Mouse (Mus musculus) thymus, adult 2 months (tissue): ENCODE measurements at regions not wholly inside any gene's neighbourhood (a gene's known extent, or its start where the extent isn't known, plus 50 kb on each side); places are given as distances from the start of the nearest gene placed in this dataset.

Experiments used
- DNase-seq: peaks from one replicate; pipeline ENCODE4 v3.0.0; 2021
- H3K27ac ChIP-seq: fragments of 200-500 bp; 2 replicates; pipeline ENCODE4 v1.5.1; 2012; ENCODE audit warnings: low read length, control low read depth; ENCODE audit not compliant: control insufficient read depth, insufficient read depth
- H3K27me3 ChIP-seq: fragments of 200-500 bp; 2 replicates; pipeline ENCODE4 v1.6.1; 2012; ENCODE audit warnings: mild to moderate bottlenecking, low read length, moderate library complexity, mixed read lengths; ENCODE audit not compliant: control insufficient read depth, insufficient read depth
- H3K36me3 ChIP-seq: fragments of 200-500 bp; 2 replicates; pipeline ENCODE4 v1.6.1; 2012; ENCODE audit warnings: mild to moderate bottlenecking, low read length, moderate library complexity; ENCODE audit not compliant: control insufficient read depth, insufficient read depth
- H3K4me1 ChIP-seq: fragments of 200-500 bp; replicated peaks from 2 replicates; pipeline ENCODE4 v1.6.1; 2012; ENCODE audit warnings: low read length; ENCODE audit not compliant: control insufficient read depth, insufficient read depth
- H3K4me3 ChIP-seq: fragments of 200-500 bp; 2 replicates; pipeline ENCODE4 v1.5.1; 2012; ENCODE audit warnings: mild to moderate bottlenecking, low read length, control low read depth, moderate library complexity; ENCODE audit not compliant: control insufficient read depth, insufficient read depth
- CTCF ChIP-seq: fragments of 200-500 bp; IDR thresholded peaks from 2 replicates; pipeline ENCODE4 v1.5.1; 2012; ENCODE audit warnings: mild to moderate bottlenecking, control low read depth, low read length, moderate library complexity, borderline replicate concordance; ENCODE audit not compliant: control insufficient read depth, poor library complexity, insufficient read depth; ENCODE audit errors: extremely low read depth
- POLR2A ChIP-seq: fragments of 200-500 bp; IDR thresholded peaks from 2 replicates; pipeline ENCODE4 v1.6.1; 2012; ENCODE audit warnings: mild to moderate bottlenecking, low read length, control low read depth, moderate library complexity; ENCODE audit not compliant: control insufficient read depth, poor library complexity, insufficient read depth; ENCODE audit errors: extremely low read depth
- WGBS: fragments of 180-500 bp; shearing (Covaris S2); methylation state at CpG from one replicate; pipeline ENCODE4 v1.1.7; 2018; 5-methylcytosine and 5-hydroxymethylcytosine counted together

DNA sequence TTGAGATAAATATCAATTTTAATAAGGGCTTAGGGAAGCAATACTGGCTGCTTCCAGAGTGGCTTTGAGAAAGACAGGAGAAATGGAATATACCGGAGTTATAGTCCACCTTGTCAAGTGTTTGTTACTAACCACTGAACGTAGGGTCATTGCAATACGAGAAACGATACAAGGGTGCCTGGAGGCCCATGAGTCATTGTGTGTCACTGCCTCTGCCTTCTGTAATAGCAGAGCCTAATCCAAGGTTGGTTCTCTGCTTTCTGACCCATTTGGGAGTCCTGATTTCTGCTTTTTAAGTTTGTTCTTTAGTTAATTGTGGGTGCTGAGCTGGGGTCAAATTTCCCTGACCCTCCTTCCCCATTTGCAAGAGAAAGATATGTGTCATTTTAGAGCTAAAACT is 382.4 kb upstream of the Arglu1 start:
- 93% methylated on average over 4 of the region's 4 CpGs for WGBS
- H3K36me3 ChIP-seq, result no peaks in the 10 kb centered on the region
- no peak overlapping the region for H3K27ac ChIP-seq
- DNase-seq, result no peak
- H3K4me1 ChIP-seq, result no peaks in the 10 kb centered on the region
- no peak for TF ChIP-seq CTCF
- no peak for TF ChIP-seq POLR2A
- no peak overlapping the region for H3K4me3 ChIP-seq
- no peaks in the 10 kb centered on the region for H3K27me3 ChIP-seq

DNA sequence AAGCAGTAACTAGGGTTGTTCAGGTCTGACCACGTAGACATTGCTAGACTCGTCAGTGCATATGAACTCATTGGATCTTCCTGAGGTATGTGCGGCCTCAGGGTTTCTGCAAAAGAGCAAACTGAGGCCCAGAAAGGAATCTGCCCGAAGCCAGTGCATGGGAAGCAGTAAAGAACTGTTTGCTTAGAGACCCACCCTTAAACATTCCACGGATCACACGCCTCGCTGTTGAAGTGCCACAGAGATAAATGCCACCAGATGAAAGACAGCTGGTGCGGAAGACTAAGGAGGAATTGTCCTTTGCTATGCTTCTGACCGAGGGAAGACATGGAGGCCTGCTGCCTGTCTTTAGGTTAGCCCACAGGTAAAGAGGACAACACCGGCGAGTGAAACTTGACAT is 382.0 kb upstream of the Arglu1 start:
- H3K36me3 ChIP-seq, result no peaks in the 10 kb centered on the region
- H3K27me3 ChIP-seq, result no peaks in the 10 kb centered on the region
- 94% methylated on average over 11 of the region's 11 CpGs for WGBS
- no peak overlapping the region for H3K4me3 ChIP-seq
- TF ChIP-seq CTCF, result no peak
- no peak for TF ChIP-seq POLR2A
- no peak overlapping the region for H3K27ac ChIP-seq
- DNase-seq, result no peak
- no peaks in the 10 kb centered on the region for H3K4me1 ChIP-seq

DNA sequence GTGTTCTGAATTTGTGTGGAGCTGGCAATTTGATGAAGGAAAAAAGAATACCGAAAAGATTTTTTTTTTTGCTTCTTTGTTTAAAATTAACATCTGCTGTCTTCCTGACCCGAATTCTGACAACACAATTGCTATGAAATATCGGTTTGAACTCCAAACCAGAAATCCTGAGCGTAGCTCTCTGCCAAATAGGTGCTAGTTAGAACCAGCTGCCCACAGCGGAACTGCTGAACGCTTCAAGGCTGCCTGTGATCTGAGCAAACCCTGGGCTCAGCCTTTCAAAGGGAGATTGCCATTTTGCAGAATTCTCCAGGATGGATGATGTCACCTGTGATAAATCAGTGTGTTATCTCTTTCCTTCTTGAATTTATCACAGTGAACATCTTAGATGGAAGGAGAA is 380.6 kb upstream of the Arglu1 start:
- 88% methylated on average over 6 of the region's 6 CpGs for WGBS
- H3K27ac ChIP-seq, result no peak overlapping the region

DNA sequence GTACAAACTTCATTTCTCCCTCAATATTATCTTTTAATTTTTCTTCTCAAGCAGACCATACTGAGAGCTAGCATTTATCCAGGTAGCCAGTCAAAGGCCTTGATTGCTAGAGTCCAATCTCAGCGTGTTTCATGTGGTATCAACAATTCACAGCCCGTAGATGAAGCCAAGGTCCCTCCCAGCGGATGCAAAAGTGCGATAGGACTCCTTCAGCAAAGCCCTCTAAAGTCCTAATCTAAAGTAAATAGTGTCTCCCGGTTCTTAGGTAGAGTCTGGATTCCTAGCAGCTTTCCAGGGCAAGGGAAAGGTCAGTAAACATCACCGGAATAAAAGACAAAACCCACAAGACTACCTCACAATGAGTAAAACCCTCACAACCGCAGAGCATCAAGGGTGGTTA is 379.5 kb upstream of the Arglu1 start:
- Histone ChIP-seq H3K4me1 (no peaks in the 10 kb centered on the region), H3K27ac (no peak overlapping the region), H3K27me3 (no peaks in the 10 kb centered on the region), H3K4me3 (no peak overlapping the region), H3K36me3 (no peaks in the 10 kb centered on the region)
- no peak for TF ChIP-seq CTCF
- TF ChIP-seq POLR2A, result no peak
- 44% methylated on average over 7 of the region's 7 CpGs for WGBS
- DNase-seq, result no peak

More for the DNA sequence above, 380.6 kb upstream of the Arglu1 start:
- Histone ChIP-seq H3K4me1 (no peaks in the 10 kb centered on the region), H3K36me3 (no peaks in the 10 kb centered on the region), H3K27me3 (no peaks in the 10 kb centered on the region), H3K4me3 (no peak overlapping the region)
- no peak for DNase-seq
- TF ChIP-seq CTCF (no peak), POLR2A (no peak)

DNA sequence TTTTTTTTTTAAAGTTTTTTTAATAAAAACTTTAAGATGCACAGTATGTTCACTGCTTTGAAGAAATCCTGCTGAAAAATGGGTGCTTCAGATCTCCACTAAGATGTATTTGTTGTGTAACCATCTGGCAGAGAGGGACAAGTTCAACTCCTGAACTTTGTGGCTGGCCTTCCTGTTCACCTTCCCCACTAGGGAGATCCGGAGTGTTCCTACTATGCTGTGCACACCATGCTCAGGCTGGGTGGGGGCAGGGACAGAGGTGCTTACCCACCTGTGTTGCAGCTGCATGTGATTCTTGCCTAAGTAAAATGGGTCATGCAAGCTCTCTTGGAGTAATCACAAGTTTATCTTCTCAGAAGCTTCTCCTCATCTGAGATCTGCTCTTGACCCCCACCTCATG is 377.4 kb upstream of the Arglu1 start:
- 57% methylated on average over 1 of the region's 1 CpGs for WGBS
- no peak for DNase-seq
- no peak for TF ChIP-seq CTCF
- TF ChIP-seq POLR2A, result no peak

DNA sequence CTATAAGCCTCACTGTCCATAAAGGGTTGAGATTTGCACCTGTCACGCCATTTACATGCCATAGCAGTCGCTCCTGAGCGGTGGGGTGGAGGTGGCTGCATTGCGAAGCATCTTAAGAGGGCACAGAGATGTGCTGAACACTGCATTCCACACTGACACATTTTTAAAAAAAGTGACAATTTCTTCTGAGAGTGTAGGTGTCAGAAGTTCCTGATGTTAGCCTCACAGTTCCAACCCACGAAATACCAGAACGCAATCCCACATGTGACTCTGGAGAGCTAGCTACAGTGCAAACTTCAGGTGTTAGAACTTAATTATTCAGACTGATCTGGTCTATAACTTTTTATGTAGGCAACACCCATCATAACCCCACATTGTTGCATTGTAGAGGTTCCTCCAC is 369.8 kb upstream of the Arglu1 start:
- 91% methylated on average over 6 of the region's 6 CpGs for WGBS
- Histone ChIP-seq H3K4me1 (no peaks in the 10 kb centered on the region), H3K4me3 (no peak overlapping the region), H3K36me3 (no peaks in the 10 kb centered on the region), H3K27ac (no peak overlapping the region), H3K27me3 (no peaks in the 10 kb centered on the region)
- TF ChIP-seq POLR2A, result no peak
- no peak for TF ChIP-seq CTCF
- DNase-seq, result no peak

More for the DNA sequence above, 377.4 kb upstream of the Arglu1 start:
- Histone ChIP-seq H3K4me1 (no peaks in the 10 kb centered on the region), H3K36me3 (no peaks in the 10 kb centered on the region), H3K27ac (no peak overlapping the region), H3K27me3 (no peaks in the 10 kb centered on the region), H3K4me3 (no peak overlapping the region)

DNA sequence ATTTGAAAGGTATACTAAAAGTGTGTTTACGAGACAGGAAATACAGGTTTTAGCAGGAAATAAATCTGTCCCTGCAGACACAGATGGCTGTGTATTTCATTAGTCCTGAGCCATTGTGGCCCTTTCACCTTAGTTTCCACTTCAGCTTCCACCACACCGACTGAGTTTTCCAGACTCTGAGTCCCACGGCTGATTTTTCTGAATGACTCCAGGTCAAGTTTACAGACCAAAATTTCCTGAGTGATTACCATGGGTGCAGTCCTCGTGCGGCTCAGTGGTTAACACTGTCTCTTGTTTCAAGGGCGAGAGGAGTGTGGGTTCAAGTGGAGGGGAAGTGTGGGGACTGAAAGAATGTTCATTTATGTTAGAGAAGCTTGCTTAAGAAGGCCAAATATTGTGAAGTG is 365.1 kb upstream of the Arglu1 start:
- no peak overlapping the region for H3K27ac ChIP-seq
- H3K36me3 ChIP-seq, result no peaks in the 10 kb centered on the region
- TF ChIP-seq POLR2A, result no peak
- TF ChIP-seq CTCF, result no peak
- no peaks in the 10 kb centered on the region for H3K4me1 ChIP-seq
- WGBS, result 65% methylated on average over 6 of the region's 6 CpGs
- H3K4me3 ChIP-seq, result no peak overlapping the region
- no peak for DNase-seq
- H3K27me3 ChIP-seq, result no peaks in the 10 kb centered on the region
